Mouse (Mus musculus) layer of hippocampus, postnatal 10 days (tissue): ENCODE results near the gene Nrtn. TPM values are rescaled to one million over a fixed set of nuclear protein-coding genes. Genes with fewer than 3 reads are reported as not detected.

ENCODE experiments used
- DNase-seq, 2 experiments: peaks; one replicate each; pipeline ENCODE4 v3.0.0; 2021; ENCODE audit warnings: low spot score in 2 of 2
- total RNA-seq, 2 experiments: library from RNA; stranded (reverse); gene quantifications; 2 replicates each; pipeline ENCODE4 v1.2.3; 2021

The Nrtn gene
- total RNA-seq, 2 experiments from 2014 or later = 1.6 to 2.3 TPM

- peak; percentile 63 to 71 for DNase-seq
Observed at GRCm38 (mm10) chr17:56762769-56763731, 5.7 kb upstream of the Nrtn start.

- DNase-seq = peak; percentile 81 to 91
Observed at GRCm38 (mm10) chr17:56761991-56762410, 4.7 kb upstream of the Nrtn start.

GRCm38 (mm10) chr17:56761077-56761476 lies 3.7 kb upstream of the Nrtn start:
- no peak for DNase-seq

GRCm38 (mm10) chr17:56759261-56759660 lies 1.9 kb upstream of the Nrtn start:
- DNase-seq = no peak

- DNase-seq = peak; percentile 71 to 73
Observed at GRCm38 (mm10) chr17:56758132-56758531, 802 bp upstream of the Nrtn start.

GRCm38 (mm10) chr17:56756703-56757399 lies 479 bp downstream of the Nrtn start:
- DNase-seq = no peak

GRCm38 (mm10) chr17:56754271-56755185 lies 2.8 kb downstream of the Nrtn start:
- no peak for DNase-seq

GRCm38 (mm10) chr17:56753452-56753851 lies 3.9 kb downstream of the Nrtn start:
- DNase-seq = no peak

GRCm38 (mm10) chr17:56751404-56752072 lies 5.8 kb downstream of the Nrtn start:
- DNase-seq = peak in 1 of 2 experiments; percentile 44

GRCm38 (mm10) chr17:56744173-56744572 lies 13.2 kb downstream of the Nrtn start:
- DNase-seq = no peak

- no peak for DNase-seq
Observed at GRCm38 (mm10) chr17:56740788-56741160, 16.6 kb downstream of the Nrtn start.

- no peak for DNase-seq
Observed at GRCm38 (mm10) chr17:56740118-56740787, 17.1 kb downstream of the Nrtn start.

GRCm38 (mm10) chr17:56738221-56738620 lies 19.1 kb downstream of the Nrtn start:
- DNase-seq = no peak

- no peak for DNase-seq
Observed at GRCm38 (mm10) chr17:56736534-56736933, 20.8 kb downstream of the Nrtn start.

GRCm38 (mm10) chr17:56729656-56730055 lies 27.7 kb downstream of the Nrtn start:
- DNase-seq = no peak

GRCm38 (mm10) chr17:56729151-56729550 lies 28.2 kb downstream of the Nrtn start:
- DNase-seq = no peak

GRCm38 (mm10) chr17:56728117-56728516 lies 29.2 kb downstream of the Nrtn start:
- DNase-seq = no peak

- DNase-seq = no peak
Observed at GRCm38 (mm10) chr17:56727659-56728058, 29.7 kb downstream of the Nrtn start.

- DNase-seq = no peak
Observed at GRCm38 (mm10) chr17:56727029-56727649, 30.2 kb downstream of the Nrtn start.
